13 mouse cellular contexts compared by ENCODE assay signal in genomic region chr6:37327519-37327918, GRCm38 (mm10). TPM values are rescaled to one million over a fixed set of nuclear protein-coding genes. Genes with fewer than 3 reads are reported as not detected.
DNase-seq lines count a peak whose midpoint lies in the region; ATAC-seq lines count a peak whose summit lies in the region.
"Had no signal": no experiment of that assay in that cellular context is flagged by ENCODE, and none has a peak within 500 bp of the region (broad histone marks: within the 10 kb centered on the region; RNA-seq: fewer than 3 reads in every experiment).

No protein-coding gene starts in this region.

- no peak for ATAC-seq in heart, embryonic 11.5 days (replicated peaks; ENCODE audit: insufficient number of reproducible peaks, low FRiP score, low TSS enrichment)
- no peak for ATAC-seq in kidney, embryonic 16.5 days (ENCODE audit: low FRiP score, low TSS enrichment)
- peak; percentile 34; the same call in 1 of the 2 replicates for ATAC-seq in midbrain, embryonic 13.5 days

- 61% methylated on average over 6 of the region's 6 CpGs for WGBS in heart, embryonic 11.5 days (ENCODE audit: insufficient replicate concordance)
- WGBS in kidney, embryonic 16.5 days, result 63% methylated on average over 6 of the region's 6 CpGs
- 48% methylated on average over 6 of the region's 6 CpGs for WGBS in midbrain, embryonic 13.5 days

- 0 out of 2 replicates have a peak overlapping the region, but pooled peaks have one; percentile 25 for H3K27ac ChIP-seq in heart, embryonic 11.5 days (ENCODE audit: low read depth, low read length)
- peak overlapping the region; percentile 41; the same call in 1 of the 2 replicates for H3K27ac ChIP-seq in kidney, embryonic 16.5 days (ENCODE audit: low read length)
- H3K27ac ChIP-seq in midbrain, embryonic 13.5 days, result peak overlapping the region; percentile 32; the same call in 1 of the 2 replicates
- H3K27ac ChIP-seq: hindbrain, embryonic 15.5 days had no signal

- H3K9me3 ChIP-seq in heart, embryonic 11.5 days (replicated peaks; ENCODE audit: control insufficient read depth, low read length), result no peaks in the 10 kb centered on the region
- H3K9me3 ChIP-seq in kidney, embryonic 16.5 days (ENCODE audit: low read length), result no peaks in the 10 kb centered on the region
- H3K9me3 ChIP-seq in midbrain, embryonic 13.5 days, result no peaks in the 10 kb centered on the region
- H3K9me3 ChIP-seq: hindbrain, embryonic 15.5 days; lung, embryonic 15.5 days had no signal

- no peak overlapping the region for H3K4me2 ChIP-seq in heart, embryonic 11.5 days
- H3K4me2 ChIP-seq in kidney, embryonic 16.5 days (replicated peaks; ENCODE audit: low read depth, low read length), result no peak overlapping the region
- H3K4me2 ChIP-seq in midbrain, embryonic 13.5 days (replicated peaks), result no peak overlapping the region
- H3K4me2 ChIP-seq: hindbrain, embryonic 15.5 days; lung, embryonic 15.5 days had no signal

- H3K4me3 ChIP-seq in heart, embryonic 11.5 days (ENCODE audit: low read depth, low read length), result no peak overlapping the region
- no peak overlapping the region for H3K4me3 ChIP-seq in kidney, embryonic 16.5 days (ENCODE audit: low read length)
- no peak overlapping the region for H3K4me3 ChIP-seq in midbrain, embryonic 13.5 days (replicated peaks)
- H3K4me3 ChIP-seq: hindbrain, embryonic 15.5 days; lung, embryonic 15.5 days had no signal

- no peaks in the 10 kb centered on the region for H3K27me3 ChIP-seq in heart, embryonic 11.5 days (ENCODE audit: control insufficient read depth, insufficient read depth, low read length)
- no peaks in the 10 kb centered on the region for H3K27me3 ChIP-seq in kidney, embryonic 16.5 days (ENCODE audit: insufficient read depth, low read length)
- no peaks in the 10 kb centered on the region for H3K27me3 ChIP-seq in midbrain, embryonic 13.5 days
- H3K27me3 ChIP-seq: hindbrain, embryonic 15.5 days; lung, embryonic 15.5 days had no signal

- peaks cover 12% of the 10 kb centered on the region for H3K36me3 ChIP-seq in heart, embryonic 11.5 days (ENCODE audit: control insufficient read depth, insufficient read depth, low read length)
- H3K36me3 ChIP-seq in kidney, embryonic 16.5 days (ENCODE audit: insufficient read depth, low read length), result peaks cover 26% of the 10 kb centered on the region
- no peaks in the 10 kb centered on the region for H3K36me3 ChIP-seq in midbrain, embryonic 13.5 days
- H3K36me3 ChIP-seq: hindbrain, embryonic 15.5 days had no signal

- peaks cover 29% of the 10 kb centered on the region for H3K4me1 ChIP-seq in heart, embryonic 11.5 days (ENCODE audit: control insufficient read depth, insufficient read depth, low read length)
- peaks cover 29% of the 10 kb centered on the region for H3K4me1 ChIP-seq in kidney, embryonic 16.5 days (ENCODE audit: insufficient read depth, low read length)
- H3K4me1 ChIP-seq in midbrain, embryonic 13.5 days (replicated peaks), result peaks cover 32% of the 10 kb centered on the region

- intact Hi-C loops in heart, postnatal 25 days (cut with DNase I), result no loop called here

- no peak for DNase-seq in heart, postnatal 25 days (ENCODE audit: low spot score)
- DNase-seq in kidney, postnatal 25 days, result no peak
- DNase-seq in brain, adult 2 months (ENCODE audit: low read depth, low spot score), result peak; percentile 31
- DNase-seq in right cerebral cortex, postnatal 4 days, result no peak
- no peak for DNase-seq in right cerebral cortex, postnatal 14 days
- DNase-seq: cerebellum, postnatal 14 days; left cerebral cortex, postnatal 4 days; thymus, postnatal 14 days had no signal

- no peak overlapping the region for H3K9ac ChIP-seq in heart, embryonic 11.5 days (ENCODE audit: low read depth, low read length)
- 0 out of 2 replicates have a peak overlapping the region, but pooled peaks have one; percentile 20 for H3K9ac ChIP-seq in kidney, embryonic 16.5 days (replicated peaks; ENCODE audit: low read length)
- H3K9ac ChIP-seq in midbrain, embryonic 13.5 days (replicated peaks), result no peak overlapping the region
- H3K9ac ChIP-seq: hindbrain, embryonic 15.5 days; lung, embryonic 15.5 days had no signal

RNA-seq across cellular contexts. Expression of gene Dgki, which starts 27.5 kb away (rescaled TPM):
- polyA plus RNA-seq in heart, embryonic 11.5 days (2014; fragmentation: Nextera tagmentation; extraction: Ambion mirVana), result 1.0 and 1.1 TPM in 2 replicates
- total RNA-seq in heart, postnatal 25 days (2021), result under 1 TPM; 0.20 to 0.29 TPM
- 0.55 and 0.74 TPM in 2 replicates for polyA plus RNA-seq in kidney, embryonic 16.5 days (2015; fragmentation: Nextera tagmentation; extraction: Ambion mirVana)
- 4.8 and 6.4 TPM in 2 replicates for polyA plus RNA-seq in midbrain, embryonic 13.5 days (2015; fragmentation: Nextera tagmentation; extraction: Ambion mirVana)
